Mouse (Mus musculus): ENCODE data around the gene Folh1. TPM values are rescaled to one million over a fixed set of nuclear protein-coding genes. Genes with fewer than 3 reads are reported as not detected.
"Not testable (repeated sequence)": the region's sequence is repeated elsewhere in the genome, so short reads cannot be mapped to it uniquely, and the experiment has no call there.

The Folh1 gene
- polyA plus RNA-seq (2015; fragmentation: Nextera tagmentation; extraction: Ambion mirVana), result 0.04 TPM in 1 of 2 replicates, not detected in the other

DNA sequence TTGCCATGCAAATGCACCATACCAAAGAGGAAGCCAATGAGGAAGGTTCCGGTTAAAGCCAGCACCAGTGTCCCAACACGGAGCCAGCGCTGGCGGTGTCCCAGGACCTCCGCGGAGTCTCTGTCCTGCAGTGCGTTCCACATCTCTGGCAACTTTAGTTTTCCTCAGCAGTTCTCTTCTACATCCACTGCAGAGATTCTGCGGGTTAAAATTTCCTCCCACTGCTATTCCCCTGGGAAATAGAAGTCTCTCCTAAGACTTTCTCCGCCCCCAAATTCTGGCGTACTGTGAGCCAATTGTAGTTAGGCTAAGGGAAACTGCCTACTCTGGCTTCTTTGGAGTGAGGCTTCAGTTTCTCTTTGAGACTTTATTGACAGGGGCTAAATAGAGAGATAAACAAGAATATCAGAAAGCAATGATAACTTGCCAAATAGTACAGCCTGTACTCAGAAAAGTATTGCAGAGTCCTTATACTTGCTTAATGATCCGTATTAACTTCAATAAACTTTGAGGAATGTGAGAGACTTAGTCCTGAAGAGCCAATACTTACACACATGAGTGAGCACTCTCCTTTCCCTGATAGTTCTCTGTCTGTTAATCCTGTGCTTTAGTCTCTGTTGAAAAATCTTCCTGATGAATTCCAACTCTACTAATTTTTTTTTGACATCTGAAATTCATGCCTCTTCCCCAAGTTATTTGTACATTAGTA is at the start of gene Folh1:
TSS of gene Folh1 (minus strand) at position 327 of the 709 bp plus-strand sequence.
- ATAC-seq, result no peak
- TF ChIP-seq EP300 (IDR thresholded peaks at IDR 0.05; ENCODE audit: low read depth) (no peak), CTCF (IDR thresholded peaks at IDR 0.05; ENCODE audit: low read depth) (no peak)
- Histone ChIP-seq H3K4me3 (ENCODE audit: low read depth, low read length) (no peak within 1 kb of the TSS), H3K36me3 (replicated peaks; ENCODE audit: insufficient read depth, low read length) (no peaks in the 10 kb centered on the region), H3K9me3 (ENCODE audit: low read length) (no peaks in the 10 kb centered on the region), H3K9ac (replicated peaks) (no peak within 1 kb of the TSS), H3K4me2 (ENCODE audit: low read depth, low read length) (no peak within 1 kb of the TSS), H3K4me1 (ENCODE audit: insufficient read depth) (no peaks in the 10 kb centered on the region), H3K27me3 (ENCODE audit: insufficient read depth, low read length) (no peaks in the 10 kb centered on the region), H3K27ac (ENCODE audit: low read depth) (no peak within 1 kb of the TSS)
- WGBS (ENCODE audit: insufficient replicate concordance), result 12% methylated on average over 11 of the region's 11 CpGs
- DNase-seq, result no peak

DNA sequence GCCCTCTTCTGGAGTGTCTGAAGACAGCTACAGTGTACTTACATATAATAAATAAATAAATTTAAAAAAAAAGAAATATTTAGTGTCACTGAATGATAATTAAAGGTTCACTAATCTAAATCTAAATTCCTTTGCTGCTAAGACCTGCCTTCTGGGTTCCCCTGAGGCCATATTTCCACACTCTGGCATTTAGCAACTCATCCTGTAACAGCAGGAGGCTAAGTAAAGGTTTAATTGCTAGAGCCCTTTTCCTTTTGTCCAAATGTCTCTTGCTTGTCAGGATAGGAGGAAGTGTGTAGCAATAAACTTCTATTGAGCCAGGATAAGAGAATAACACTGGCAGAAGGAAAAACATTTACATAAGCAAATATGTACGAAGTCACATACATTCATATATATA is 40.7 kb upstream of the Folh1 start:
- 61% methylated on average over 1 of the region's 1 CpGs for whole genome bisulfite sequencing (ENCODE audit: insufficient replicate concordance)
- TF ChIP-seq EP300 (IDR thresholded peaks at IDR 0.05; ENCODE audit: low read depth) (no peak), CTCF (IDR thresholded peaks at IDR 0.05; ENCODE audit: low read depth) (no peak)

DNA sequence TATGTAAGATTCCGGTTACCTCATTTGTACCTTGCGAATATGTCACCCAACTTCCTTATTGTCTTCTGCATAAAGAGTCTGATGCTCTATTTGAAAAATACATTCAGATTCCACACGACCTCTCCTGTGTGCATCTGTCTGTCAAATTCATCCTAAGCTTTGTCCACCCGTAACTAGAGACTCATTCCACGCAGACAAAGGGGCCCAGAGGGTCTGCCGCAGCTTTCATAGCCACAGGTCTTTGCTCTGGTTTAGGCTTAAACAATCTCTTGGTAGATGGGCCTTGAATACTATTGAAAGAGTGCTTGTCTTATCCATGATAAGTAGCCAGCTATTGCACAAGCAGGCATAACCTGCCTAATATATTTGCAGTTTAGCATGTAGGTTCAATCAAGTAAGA is 40.0 kb upstream of the Folh1 start:
- H3K9ac ChIP-seq (replicated peaks); H3K4me3 ChIP-seq (ENCODE audit: low read depth, low read length); H3K4me1 ChIP-seq (ENCODE audit: insufficient read depth); H3K36me3 ChIP-seq (replicated peaks; ENCODE audit: insufficient read depth, low read length); H3K4me2 ChIP-seq (ENCODE audit: low read depth, low read length); H3K9me3 ChIP-seq (ENCODE audit: low read length); ATAC-seq; H3K27me3 ChIP-seq (ENCODE audit: insufficient read depth, low read length); H3K27ac ChIP-seq (ENCODE audit: low read depth); DNase-seq: not testable (repeated sequence)
- WGBS (ENCODE audit: insufficient replicate concordance), result 80% methylated on average over 6 of the region's 6 CpGs

More for the DNA sequence above, 40.7 kb upstream of the Folh1 start:
- Histone ChIP-seq H3K4me1 (ENCODE audit: insufficient read depth) (no peaks in the 10 kb centered on the region), H3K27ac (ENCODE audit: low read depth) (no peak overlapping the region), H3K4me3 (ENCODE audit: low read depth, low read length) (no peak overlapping the region), H3K27me3 (ENCODE audit: insufficient read depth, low read length) (no peaks in the 10 kb centered on the region), H3K9me3 (ENCODE audit: low read length) (no peaks in the 10 kb centered on the region), H3K9ac (replicated peaks) (no peak overlapping the region), H3K36me3 (replicated peaks; ENCODE audit: insufficient read depth, low read length) (no peaks in the 10 kb centered on the region), H3K4me2 (ENCODE audit: low read depth, low read length) (no peak overlapping the region)
- ATAC-seq (no peak), DNase-seq (no peak)

GRCm38 (mm10) chr7:86815241-86815640 is 39.5 kb upstream of the Folh1 start:
- ATAC-seq; H3K27me3 ChIP-seq (ENCODE audit: insufficient read depth, low read length); H3K9me3 ChIP-seq (ENCODE audit: low read length); H3K36me3 ChIP-seq (replicated peaks; ENCODE audit: insufficient read depth, low read length); DNase-seq; H3K27ac ChIP-seq (ENCODE audit: low read depth); H3K9ac ChIP-seq (replicated peaks); H3K4me2 ChIP-seq (ENCODE audit: low read depth, low read length); H3K4me1 ChIP-seq (ENCODE audit: insufficient read depth); H3K4me3 ChIP-seq (ENCODE audit: low read depth, low read length): not testable (repeated sequence)
- 76% methylated on average over 4 of the region's 5 CpGs for WGBS (ENCODE audit: insufficient replicate concordance)

- no peak for ATAC-seq
- Histone ChIP-seq H3K9ac (replicated peaks) (no peak within 1 kb of the TSS), H3K27me3 (ENCODE audit: insufficient read depth, low read length) (no peaks in the 10 kb centered on the region), H3K27ac (ENCODE audit: low read depth) (no peak within 1 kb of the TSS), H3K4me2 (ENCODE audit: low read depth, low read length) (no peak within 1 kb of the TSS), H3K36me3 (replicated peaks; ENCODE audit: insufficient read depth, low read length) (no peaks in the 10 kb centered on the region), H3K4me1 (ENCODE audit: insufficient read depth) (no peaks in the 10 kb centered on the region), H3K9me3 (ENCODE audit: low read length) (no peaks in the 10 kb centered on the region), H3K4me3 (ENCODE audit: low read depth, low read length) (no peak within 1 kb of the TSS)
- TF ChIP-seq CTCF (IDR thresholded peaks at IDR 0.05; ENCODE audit: low read depth), result no peak
- no peak for TF ChIP-seq EP300 (IDR thresholded peaks at IDR 0.05; ENCODE audit: low read depth)
- no peak for DNase-seq
Measured at GRCm38 (mm10) chr7:86794727-86795126, 19.0 kb upstream of the Folh1 start, which contains the start of gene Vmn2r77. Gene Vmn2r77 (plus strand): TSS chr7:86795027.

- no peak overlapping the region for H3K4me3 ChIP-seq (ENCODE audit: low read depth, low read length)
- no peak overlapping the region for H3K4me2 ChIP-seq (ENCODE audit: low read depth, low read length)
- H3K4me1 ChIP-seq (ENCODE audit: insufficient read depth), result no peaks in the 10 kb centered on the region
- WGBS (ENCODE audit: insufficient replicate concordance), result 76% methylated on average over 3 of the region's 3 CpGs
- DNase-seq (no peak), ATAC-seq (no peak)
- H3K36me3 ChIP-seq (replicated peaks; ENCODE audit: insufficient read depth, low read length), result no peaks in the 10 kb centered on the region
- H3K27ac ChIP-seq (ENCODE audit: low read depth), result no peak overlapping the region
- no peak overlapping the region for H3K9ac ChIP-seq (replicated peaks)
- TF ChIP-seq CTCF (IDR thresholded peaks at IDR 0.05; ENCODE audit: low read depth) (no peak), EP300 (IDR thresholded peaks at IDR 0.05; ENCODE audit: low read depth) (no peak)
- no peaks in the 10 kb centered on the region for H3K9me3 ChIP-seq (ENCODE audit: low read length)
- H3K27me3 ChIP-seq (ENCODE audit: insufficient read depth, low read length), result no peaks in the 10 kb centered on the region
Measured at GRCm38 (mm10) chr7:86771621-86772020, 4.1 kb downstream of the Folh1 start.

DNA sequence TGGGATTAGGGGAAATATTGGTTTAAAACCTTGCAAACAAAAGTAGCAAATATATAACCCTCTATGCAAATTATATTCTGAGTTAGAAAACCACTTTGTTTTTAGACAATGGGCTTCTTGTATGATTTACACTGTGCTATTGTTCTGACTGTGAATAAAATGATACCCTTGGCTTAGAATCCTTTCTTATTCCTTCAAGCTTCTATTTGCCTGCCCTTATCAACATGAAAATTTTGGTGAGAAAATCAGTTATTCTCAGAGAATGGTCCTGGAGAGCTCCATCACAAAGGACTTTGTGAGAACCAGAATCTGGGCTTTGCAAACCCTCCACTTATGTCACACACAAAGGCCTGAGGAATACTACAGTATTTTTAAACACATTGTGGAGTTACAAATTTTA is 11.1 kb downstream of the Folh1 start:
- DNase-seq (no peak), ATAC-seq (no peak)
- H3K9ac ChIP-seq (replicated peaks), result no peak overlapping the region
- H3K9me3 ChIP-seq (ENCODE audit: low read length), result no peaks in the 10 kb centered on the region
- H3K4me2 ChIP-seq (ENCODE audit: low read depth, low read length), result no peak overlapping the region
- H3K4me1 ChIP-seq (ENCODE audit: insufficient read depth), result no peaks in the 10 kb centered on the region
- H3K27ac ChIP-seq (ENCODE audit: low read depth), result no peak overlapping the region
- TF ChIP-seq EP300 (IDR thresholded peaks at IDR 0.05; ENCODE audit: low read depth) (no peak), CTCF (IDR thresholded peaks at IDR 0.05; ENCODE audit: low read depth) (no peak)
- no peaks in the 10 kb centered on the region for H3K36me3 ChIP-seq (replicated peaks; ENCODE audit: insufficient read depth, low read length)
- no peaks in the 10 kb centered on the region for H3K27me3 ChIP-seq (ENCODE audit: insufficient read depth, low read length)
- no peak overlapping the region for H3K4me3 ChIP-seq (ENCODE audit: low read depth, low read length)
